In genomic region chr14:73116938-73117337, GRCm38 (mm10) we compare ENCODE assay signal across 8 mouse cellular contexts. TPM values are rescaled to one million over a fixed set of nuclear protein-coding genes. Genes with fewer than 3 reads are reported as not detected.
DNase-seq lines count a peak whose midpoint lies in the region; ATAC-seq lines count a peak whose summit lies in the region.

No protein-coding gene starts in this region.

- H3K9me3 ChIP-seq in heart, embryonic 11.5 days (replicated peaks; ENCODE audit: control insufficient read depth, low read length), result no peaks in the 10 kb centered on the region
- H3K9me3 ChIP-seq in lung, embryonic 16.5 days (ENCODE audit: control insufficient read depth, low read length), result no peaks in the 10 kb centered on the region
- H3K9me3 ChIP-seq in midbrain, embryonic 11.5 days (ENCODE audit: control insufficient read depth, low read length), result no peaks in the 10 kb centered on the region

- DNase-seq in layer of hippocampus, adult 8-10 months (ENCODE audit: low spot score in 2 of 2), result peak; percentile 45
- no peak for DNase-seq in layer of hippocampus, adult 9-10 months (ENCODE audit: low spot score)
- peak; percentile 83 for DNase-seq in brain, adult 2 months (ENCODE audit: low read depth, low spot score)
- DNase-seq in kidney, postnatal 25 days, result peak; percentile 54 to 68
- peak; percentile 50 to 72 for DNase-seq in spleen, postnatal 4 days (ENCODE audit: low spot score in 2 of 2)
- no peak for DNase-seq in midbrain, embryonic 11.5 days (ENCODE audit: low spot score, missing footprints)

- 35% methylated on average over 9 of the region's 9 CpGs for WGBS in heart, embryonic 11.5 days (ENCODE audit: insufficient replicate concordance)
- 31% methylated on average over 9 of the region's 9 CpGs for WGBS in lung, embryonic 16.5 days
- 67% methylated on average over 9 of the region's 9 CpGs for WGBS in midbrain, embryonic 11.5 days

- no peaks in the 10 kb centered on the region for H3K36me3 ChIP-seq in heart, embryonic 11.5 days (ENCODE audit: control insufficient read depth, insufficient read depth, low read length)
- H3K36me3 ChIP-seq in lung, embryonic 16.5 days (ENCODE audit: control insufficient read depth, insufficient read depth, low read length), result no peaks in the 10 kb centered on the region
- H3K36me3 ChIP-seq in midbrain, embryonic 11.5 days (ENCODE audit: control insufficient read depth, insufficient read depth, low read length), result no peaks in the 10 kb centered on the region

- H3K27me3 ChIP-seq in heart, embryonic 11.5 days (ENCODE audit: control insufficient read depth, insufficient read depth, low read length), result no peaks in the 10 kb centered on the region
- H3K27me3 ChIP-seq in lung, embryonic 16.5 days (ENCODE audit: control insufficient read depth, insufficient read depth, low read depth, low read length), result no peaks in the 10 kb centered on the region
- no peaks in the 10 kb centered on the region for H3K27me3 ChIP-seq in midbrain, embryonic 11.5 days (ENCODE audit: control insufficient read depth, insufficient read depth, low read length)

- no peak overlapping the region for H3K27ac ChIP-seq in heart, embryonic 11.5 days (ENCODE audit: low read depth, low read length)
- peak overlapping the region; percentile 31 for H3K27ac ChIP-seq in lung, embryonic 16.5 days (ENCODE audit: low read length)
- H3K27ac ChIP-seq in midbrain, embryonic 11.5 days (ENCODE audit: low read depth, low read length), result no peak overlapping the region

- ATAC-seq in heart, embryonic 11.5 days (replicated peaks; ENCODE audit: insufficient number of reproducible peaks, low FRiP score, low TSS enrichment), result no peak
- ATAC-seq in lung, embryonic 16.5 days (ENCODE audit: low read depth), result peak; percentile 58; the same call in 1 of the 2 replicates
- no peak for ATAC-seq in midbrain, embryonic 11.5 days (ENCODE audit: low FRiP score)

- H3K4me2 ChIP-seq in heart, embryonic 11.5 days, result peak overlapping the region; percentile 22; the same call in 1 of the 2 replicates
- H3K4me2 ChIP-seq in lung, embryonic 16.5 days (ENCODE audit: low read depth, low read length), result peak overlapping the region; percentile 41
- H3K4me2 ChIP-seq in midbrain, embryonic 11.5 days, result no peak overlapping the region

- peaks cover 8% of the 10 kb centered on the region for H3K4me1 ChIP-seq in heart, embryonic 11.5 days (ENCODE audit: control insufficient read depth, insufficient read depth, low read length)
- H3K4me1 ChIP-seq in lung, embryonic 16.5 days (replicated peaks; ENCODE audit: control insufficient read depth, insufficient read depth, low read length), result 0 out of 2 replicates have a peak, but pooled peaks cover 2% of the 10 kb centered on the region
- no peaks in the 10 kb centered on the region for H3K4me1 ChIP-seq in midbrain, embryonic 11.5 days (ENCODE audit: control insufficient read depth, insufficient read depth, low read length)

- H3K4me3 ChIP-seq in heart, embryonic 11.5 days (ENCODE audit: low read depth, low read length), result no peak overlapping the region
- H3K4me3 ChIP-seq in lung, embryonic 16.5 days (ENCODE audit: low read length), result peak overlapping the region; percentile 30
- H3K4me3 ChIP-seq in midbrain, embryonic 11.5 days (ENCODE audit: low read depth, low read length), result no peak overlapping the region

- no peak overlapping the region for H3K9ac ChIP-seq in heart, embryonic 11.5 days (ENCODE audit: low read depth, low read length)
- peak overlapping the region; percentile 45; the same call in 1 of the 2 replicates for H3K9ac ChIP-seq in lung, embryonic 16.5 days (ENCODE audit: low read length)
- no peak overlapping the region for H3K9ac ChIP-seq in midbrain, embryonic 11.5 days (ENCODE audit: low read length)

RNA-seq across cellular contexts. Expression of gene Rcbtb2, which starts 5.9 kb away (rescaled TPM):
- 10 to 100 TPM; 25.4 to 41.4 (median 32.9) TPM for total RNA-seq in layer of hippocampus, adult 8-10 months (2022)
- polyA plus RNA-seq in heart, embryonic 11.5 days (2014; fragmentation: Nextera tagmentation; extraction: Ambion mirVana), result 71.4 and 74.7 TPM in 2 replicates
- polyA plus RNA-seq in lung, embryonic 16.5 days (2015; fragmentation: Nextera tagmentation; extraction: Ambion mirVana), result 99.7 and 101 TPM in 2 replicates
- 169 and 177 TPM in 2 replicates for polyA plus RNA-seq in midbrain, embryonic 11.5 days (2014; fragmentation: Nextera tagmentation; extraction: Ambion mirVana)

Comparison
In these comparisons a context has a peak if more than half of its experiments do, and no peak if none do; other contexts are left out.
1. DNase-seq: peak in layer of hippocampus, adult 8-10 months (2 of 2), brain, adult 2 months (single experiment), kidney, postnatal 25 days (2 of 2) and spleen, postnatal 4 days (2 of 2); none in layer of hippocampus, adult 9-10 months (single experiment) and midbrain, embryonic 11.5 days (single experiment).